Mouse (Mus musculus) MN1 (cell line): ENCODE data around the gene Pias1.
"Not testable (repeated sequence)": the region's sequence is repeated elsewhere in the genome, so short reads cannot be mapped to it uniquely, and the experiment has no call there.

Experiments
- DNase-seq: peaks from one replicate; pipeline ENCODE4 v3.0.0-alpha.2; 2016; ENCODE audit warnings: low spot score

Pias1 gene

DNA sequence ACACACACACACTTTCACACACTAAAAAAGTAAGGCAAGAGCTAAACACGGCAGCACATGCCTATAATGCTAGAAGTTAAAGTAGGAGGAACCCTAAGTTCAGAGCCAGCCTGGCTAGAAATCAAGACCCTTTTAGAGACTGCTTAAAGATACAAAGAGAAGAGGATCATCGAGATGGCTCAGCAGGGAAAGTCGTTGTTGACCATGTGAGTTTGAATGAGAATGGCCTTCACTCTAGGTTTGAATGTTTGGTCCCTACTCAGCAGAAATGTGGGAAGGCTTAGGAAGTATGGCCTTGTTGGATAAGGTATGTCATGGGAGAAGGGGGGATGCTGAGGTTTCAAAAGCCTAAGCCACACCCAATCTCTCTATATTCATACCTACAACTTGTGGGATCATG, 46.8 kb downstream of the Pias1 start:
- no peak for DNase-seq

DNA sequence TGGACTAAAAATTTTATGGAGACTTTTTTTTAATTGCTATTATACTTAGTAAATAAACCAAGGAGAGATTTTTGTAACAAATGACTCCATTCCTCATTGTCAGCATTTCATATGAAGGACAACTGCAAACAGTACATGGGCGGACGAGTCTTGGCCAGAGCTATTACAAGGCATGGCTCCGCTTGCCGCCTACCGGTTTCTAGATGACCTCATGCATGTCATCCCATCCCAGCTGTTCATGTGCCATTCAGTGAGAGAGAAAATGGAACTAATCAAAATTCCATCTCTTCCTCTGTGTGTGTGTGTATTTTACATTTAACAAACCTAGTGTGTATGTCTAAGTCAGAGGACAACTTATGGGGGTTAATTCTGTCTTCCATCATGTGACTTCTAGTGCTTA, 51.9 kb downstream of the Pias1 start:
- no peak for DNase-seq

DNA sequence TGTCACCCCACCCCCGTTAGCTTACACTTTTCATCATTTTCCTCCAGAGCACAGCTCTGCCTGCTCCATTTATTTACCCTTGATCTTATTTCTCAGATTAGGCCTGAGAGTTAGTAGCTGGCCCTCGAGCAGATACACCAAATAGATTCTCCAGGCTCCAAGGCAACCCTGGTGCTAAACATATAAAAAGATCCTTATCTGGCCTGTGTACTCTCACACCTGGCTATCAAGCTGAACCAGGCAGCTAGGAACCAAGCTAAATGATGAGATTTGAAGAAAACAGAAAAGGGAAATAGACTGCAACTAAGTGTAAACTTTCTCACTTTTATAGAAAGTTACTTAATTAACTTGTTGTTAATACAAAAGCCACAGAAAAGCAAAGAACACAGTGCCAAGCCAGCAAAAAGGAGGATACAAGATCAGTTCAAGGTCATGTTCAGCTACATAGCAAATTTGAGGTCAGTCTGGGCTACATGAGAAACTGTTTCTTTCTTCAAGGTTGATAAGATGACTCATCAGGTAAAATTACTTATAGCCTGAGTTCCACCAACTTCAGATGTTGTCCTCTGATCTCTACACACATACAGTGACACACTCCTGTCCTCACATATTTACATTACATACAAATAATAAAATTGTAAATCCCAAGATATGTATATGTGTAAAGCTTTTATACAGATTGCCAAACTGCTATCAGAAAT, 52.9 kb downstream of the Pias1 start:
- DNase-seq, result peak; percentile 34

DNA sequence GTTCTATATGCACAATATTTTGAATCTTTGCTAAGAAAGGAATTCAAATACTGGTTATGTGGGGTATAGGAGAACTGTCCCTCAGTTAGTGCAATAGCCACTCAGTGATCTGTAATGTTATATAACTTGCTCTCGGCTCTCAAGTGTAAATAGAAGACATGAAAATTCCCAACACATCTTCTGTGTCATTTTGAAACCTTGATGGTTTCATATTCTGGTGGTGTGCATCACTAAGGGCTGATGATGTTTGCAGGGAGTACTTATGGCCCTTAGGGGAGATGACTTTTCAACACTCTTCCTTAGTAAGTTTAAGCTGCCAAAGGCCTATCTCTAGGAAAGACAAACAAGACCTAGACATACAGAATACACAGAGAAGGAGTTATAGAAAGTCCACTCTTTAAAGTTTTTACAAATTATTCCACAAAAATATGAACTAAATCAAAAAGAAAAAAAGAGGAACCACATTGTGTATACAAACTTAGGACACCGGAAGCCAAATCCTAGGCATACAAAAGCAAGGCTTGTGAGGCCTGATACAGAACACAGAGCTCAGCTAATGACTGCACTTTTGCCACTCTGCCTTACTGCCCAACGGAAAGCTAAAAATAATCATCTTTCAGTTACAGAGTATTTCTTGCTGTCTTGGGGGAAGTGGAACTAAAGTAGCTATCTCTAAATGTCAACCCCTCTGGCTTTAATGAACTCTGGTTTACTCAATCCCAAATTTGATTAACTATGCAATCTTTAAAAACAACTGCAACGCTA, 55.0 kb downstream of the Pias1 start:
- DNase-seq, result no peak

GRCm38 (mm10) chr9:62924886-62925610, 62.7 kb downstream of the Pias1 start:
- no peak for DNase-seq

DNA sequence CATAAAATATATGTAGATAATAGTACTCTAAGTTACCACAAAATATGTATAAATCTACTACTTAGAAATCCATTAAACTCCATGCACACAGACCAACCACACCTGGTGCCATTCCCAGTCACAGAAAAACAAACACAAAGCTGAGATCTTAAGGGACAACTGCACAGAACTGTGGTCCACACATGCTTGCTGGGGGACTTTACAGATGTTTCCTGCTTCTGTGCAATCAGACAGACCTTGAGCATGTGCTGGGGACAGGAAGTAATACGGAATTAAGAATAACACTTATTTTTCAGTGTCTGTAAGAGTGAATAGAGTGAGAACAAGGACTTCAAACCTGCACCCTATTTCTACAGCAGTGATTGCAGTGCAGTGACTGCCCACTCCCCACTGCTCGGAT, 66.8 kb downstream of the Pias1 start:
- DNase-seq, result no peak

- DNase-seq, result no peak
These were observed 70.7 kb downstream of the Pias1 start for GRCm38 (mm10) chr9:62917059-62917458.

DNA sequence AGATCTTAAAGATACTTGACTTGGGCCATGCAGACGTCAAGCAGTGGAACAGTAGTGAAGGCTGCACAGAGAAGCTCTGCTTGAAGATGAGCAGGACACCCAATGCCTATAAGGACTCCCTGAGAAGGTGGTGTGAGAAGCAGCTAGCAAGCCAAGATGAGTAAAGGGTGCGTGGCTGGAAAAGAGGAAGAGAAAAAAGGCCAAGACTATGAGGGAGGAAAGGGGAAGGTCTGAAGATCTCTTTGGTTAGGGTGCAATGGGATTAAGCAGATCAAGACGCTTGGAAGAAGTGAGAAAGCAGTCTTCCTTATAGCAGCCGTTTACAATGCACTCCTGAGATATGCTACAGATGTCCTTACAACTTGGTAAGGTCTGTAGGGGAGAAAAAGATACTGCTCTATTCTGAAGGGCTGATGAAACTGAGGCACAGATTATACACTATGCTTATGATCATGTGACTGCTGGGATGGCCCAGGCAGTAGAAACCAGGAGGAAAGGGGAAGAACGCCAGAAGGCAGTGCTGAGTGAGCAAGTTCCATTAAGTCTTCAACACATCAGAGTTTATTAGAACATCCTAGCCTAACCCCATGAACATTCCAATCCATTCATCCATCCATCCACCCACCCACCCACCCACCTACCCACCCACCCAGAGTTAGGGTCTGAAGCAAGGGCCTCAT, 74.2 kb downstream of the Pias1 start:
- no peak for DNase-seq

- no peak for DNase-seq
These were observed 82.7 kb downstream of the Pias1 start for GRCm38 (mm10) chr9:62905039-62905438.

DNA sequence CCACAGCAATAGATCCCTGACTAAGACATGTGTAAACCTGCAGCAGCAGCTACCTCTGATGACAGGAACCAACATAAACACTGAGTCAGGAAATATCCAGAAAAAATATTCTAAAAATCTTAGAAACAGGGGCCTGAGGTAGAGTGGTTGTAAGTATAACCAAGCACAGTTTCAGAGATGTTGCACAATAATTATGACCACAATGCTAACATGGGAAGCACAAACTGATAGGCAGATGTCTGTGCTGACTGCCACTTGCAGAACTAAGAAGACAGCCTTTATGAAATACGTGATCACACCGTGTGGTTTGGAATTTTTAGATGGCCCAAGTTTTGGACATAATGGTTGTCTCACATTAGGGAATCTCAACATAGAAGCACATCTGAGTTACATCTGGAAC, 83.9 kb downstream of the Pias1 start:
- DNase-seq, result no peak

DNA sequence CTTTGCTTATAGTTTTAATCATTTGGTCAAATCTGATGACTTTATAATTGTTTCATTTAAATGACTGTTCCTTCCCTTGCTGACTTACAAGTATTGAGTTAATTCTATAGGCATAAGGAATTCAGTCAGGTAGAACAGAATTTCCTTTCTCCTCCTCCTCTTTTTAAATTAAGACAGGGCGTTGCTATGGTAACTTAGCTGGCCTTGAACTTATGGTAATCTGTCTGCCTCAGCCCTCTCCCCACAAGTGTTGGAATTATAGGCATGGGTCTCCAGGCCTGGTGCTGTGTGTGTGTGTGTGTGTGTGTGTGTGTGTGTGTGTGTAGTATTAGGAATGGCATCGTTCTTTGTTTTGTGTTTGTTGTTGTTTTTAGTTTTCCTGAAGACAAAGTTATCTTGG, 86.0 kb downstream of the Pias1 start:
- DNase-seq, result no peak

DNA sequence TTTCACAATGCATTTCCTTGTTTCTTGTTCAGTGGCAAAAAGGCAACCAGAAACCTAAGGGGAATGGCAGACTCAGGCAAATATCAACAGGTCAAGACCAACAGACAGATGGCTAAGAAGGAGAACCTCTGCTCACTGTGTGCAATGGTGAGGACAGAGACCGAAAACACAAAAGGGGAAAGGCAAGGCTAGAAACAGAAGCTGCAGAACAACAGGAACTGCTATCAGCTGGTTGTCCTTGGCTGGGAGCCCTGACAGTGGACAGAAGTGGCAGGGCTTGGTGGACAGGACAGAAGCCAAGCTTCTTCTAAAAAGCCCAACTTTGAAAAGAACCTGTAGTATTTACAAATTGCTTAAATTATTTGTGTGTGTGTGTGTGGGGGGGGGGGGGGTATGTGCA, 93.2 kb downstream of the Pias1 start:
- DNase-seq, result no peak

DNA sequence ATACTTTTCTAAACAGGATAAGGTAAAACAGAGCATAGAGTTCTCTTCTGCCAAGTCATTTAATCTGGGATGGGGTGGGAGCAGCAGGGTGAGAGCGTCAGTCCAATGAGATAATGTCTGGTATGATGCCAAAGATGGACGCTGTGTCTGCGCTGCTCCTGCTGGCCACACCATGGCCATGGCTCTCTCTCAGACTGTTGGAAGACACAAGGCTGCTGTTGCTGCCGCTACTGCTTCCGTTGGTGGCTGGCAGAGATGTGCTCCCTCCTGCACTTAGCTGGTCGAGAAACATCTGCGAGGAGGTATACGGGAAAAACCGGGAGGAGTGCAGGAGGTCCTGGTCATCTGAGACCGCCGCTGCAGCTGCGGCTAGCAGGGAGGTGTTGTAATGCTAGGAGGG, 105.9 kb downstream of the Pias1 start:
- peak; percentile 88 for DNase-seq

DNA sequence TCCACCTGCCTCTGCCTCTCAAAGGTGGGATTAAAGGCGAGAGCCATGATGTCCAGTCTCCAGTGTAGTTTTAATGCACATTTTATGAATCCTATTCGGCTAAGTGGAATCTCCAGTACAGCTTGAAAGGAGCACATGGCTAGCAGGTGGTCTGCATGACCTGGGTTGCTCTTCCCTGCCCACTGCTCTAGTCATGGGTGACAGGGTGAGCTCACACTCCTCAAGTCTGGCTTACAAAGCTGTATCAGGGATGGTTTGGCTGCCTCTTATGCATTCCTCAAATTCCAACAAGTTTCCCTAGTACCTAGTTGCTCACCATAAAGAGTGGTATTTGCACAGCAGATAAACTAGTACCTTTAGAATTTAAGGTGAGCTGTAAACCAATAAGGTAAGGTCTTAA, 109.9 kb downstream of the Pias1 start:
- DNase-seq, result no peak

GRCm38 (mm10) chr9:62876966-62877616, 110.6 kb downstream of the Pias1 start:
- DNase-seq, result no peak

- no peak for DNase-seq
These were observed 117.0 kb downstream of the Pias1 start for GRCm38 (mm10) chr9:62870728-62871127.

DNA sequence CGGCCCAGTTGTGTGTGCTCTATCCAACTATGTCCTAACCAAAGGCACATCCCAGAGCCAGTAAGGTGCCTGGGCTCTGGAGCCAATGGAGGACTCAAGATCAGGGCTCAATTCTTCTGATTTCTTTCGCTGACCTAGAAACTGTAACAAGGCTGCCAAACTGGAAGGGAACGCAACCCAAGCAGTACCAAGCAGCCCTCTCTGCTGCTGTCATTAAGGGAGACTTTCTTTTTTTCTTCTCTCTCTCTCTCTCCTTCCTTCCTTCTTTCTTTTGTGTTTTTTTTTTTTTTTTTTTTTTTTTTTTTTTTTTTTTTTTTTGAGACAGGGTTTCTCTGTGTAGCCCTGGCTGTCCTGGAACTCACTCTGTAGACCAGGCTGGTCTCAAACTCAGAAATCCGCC, 118.5 kb downstream of the Pias1 start:
- DNase-seq, result not testable (repeated sequence)

- DNase-seq, result no peak
These were observed 126.9 kb downstream of the Pias1 start for GRCm38 (mm10) chr9:62860866-62861265.

DNA sequence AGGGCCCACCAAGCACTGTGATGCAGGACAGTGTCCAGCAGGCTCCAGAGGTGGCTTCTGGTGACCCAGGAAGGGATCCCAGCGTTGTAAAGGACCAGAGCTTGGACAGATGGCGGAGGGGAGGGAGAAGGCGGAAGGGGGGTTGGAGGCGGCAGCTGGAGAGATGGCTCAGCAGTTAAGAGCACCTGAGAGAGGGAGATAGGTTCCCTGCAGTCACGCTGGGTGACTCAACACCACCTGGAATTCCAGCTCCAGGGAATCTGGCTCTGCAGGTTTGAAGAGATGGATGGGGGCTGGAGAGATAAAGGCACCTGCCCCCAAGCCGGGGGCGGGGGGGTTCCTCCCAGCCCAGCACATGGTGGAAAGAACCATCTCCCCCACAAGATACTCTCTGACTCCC, 127.6 kb downstream of the Pias1 start:
- not testable (repeated sequence) for DNase-seq

- DNase-seq, result peak; percentile 20
These were observed 129.3 kb downstream of the Pias1 start for GRCm38 (mm10) chr9:62858266-62859019.

DNA sequence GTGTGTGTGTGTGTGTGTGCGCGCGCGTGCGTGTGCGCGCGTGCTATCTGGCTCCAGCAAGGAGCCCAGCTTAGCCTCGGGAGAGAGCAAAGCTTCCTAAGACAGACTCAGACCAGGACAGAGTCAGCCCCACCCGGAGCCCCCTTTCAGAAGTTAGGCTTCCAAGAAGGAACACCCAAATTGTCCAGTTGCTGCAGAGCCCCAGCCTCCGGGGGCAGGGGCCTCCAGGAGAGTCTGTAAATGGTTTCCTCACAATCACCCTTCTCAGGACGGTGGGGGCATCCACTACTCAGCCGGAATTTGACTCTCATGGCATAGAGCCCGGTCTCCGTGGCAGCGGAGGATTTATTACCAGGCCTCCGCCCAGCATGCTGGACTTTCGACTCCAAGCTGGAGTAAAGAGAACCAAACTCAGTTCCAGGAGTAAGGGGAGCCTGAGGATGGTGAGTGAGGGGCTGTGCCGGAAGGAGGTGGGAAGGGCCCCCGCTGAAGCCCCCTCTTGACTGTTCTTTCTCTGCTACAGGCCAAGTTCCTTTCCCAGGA, 129.9 kb downstream of the Pias1 start, which contains the start of gene Calml4:
TSS of gene Calml4 (plus strand) at position 362 of the 543 bp plus-strand sequence.
- peak; percentile 72 for DNase-seq
